Mouse (Mus musculus): ENCODE measurements around the gene Nin.

DNA sequence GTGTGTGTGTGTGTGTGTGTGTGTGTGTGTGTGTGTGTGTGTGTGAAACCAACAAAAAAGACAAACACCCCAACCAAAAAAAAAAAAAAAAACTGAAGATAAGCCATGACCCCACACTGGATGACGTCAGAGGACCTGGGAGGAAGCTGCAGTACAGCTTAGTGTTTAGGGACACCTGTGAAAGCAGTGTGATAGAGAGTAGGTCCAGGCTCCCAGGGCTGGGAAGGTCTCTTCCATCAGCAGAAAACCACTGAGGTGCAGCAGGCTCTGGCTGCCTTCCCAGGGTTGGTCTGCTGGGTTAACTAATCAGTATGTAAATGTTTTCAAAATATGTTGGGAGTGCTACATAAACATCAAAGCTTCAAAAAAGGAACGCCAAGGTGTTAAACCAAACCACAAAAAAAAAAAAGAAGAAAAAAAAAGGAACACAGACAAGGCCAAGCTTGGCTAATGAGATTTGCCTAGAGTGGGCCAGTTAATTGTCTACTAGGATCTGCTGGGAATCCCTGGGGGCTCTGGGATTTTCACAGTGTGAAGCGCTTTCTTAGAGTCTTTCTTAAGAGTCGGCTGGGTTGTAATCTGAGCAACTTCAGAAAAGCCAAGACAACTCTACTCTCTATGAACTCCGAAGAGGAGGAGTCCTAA is 8.6 kb downstream of the Nin start:
- no peak for TF ChIP-seq CTCF (IDR thresholded peaks at IDR 0.05; ENCODE audit: low read depth, low read length)
- no peak for TF ChIP-seq GATA1 (IDR thresholded peaks at IDR 0.05; ENCODE audit: borderline replicate concordance, low read length)
- TF ChIP-seq POLR2AphosphoS5 (IDR thresholded peaks at IDR 0.05; ENCODE audit: insufficient replicate concordance, low read depth, low read length), result no peak
- TF ChIP-seq TAL1 (conservative IDR thresholded peaks at IDR 0.05; ENCODE audit: low read depth, low read length), result no peak
